Mouse (Mus musculus) spleen, postnatal 14 days (tissue): ENCODE measurements around the gene Csad.

Experiments
- DNase-seq, 2 experiments: peaks; one replicate each; pipeline ENCODE4 v3.0.0; 2021 to 2022; ENCODE audit warnings: low spot score in 2 of 2

Gene Csad

DNA sequence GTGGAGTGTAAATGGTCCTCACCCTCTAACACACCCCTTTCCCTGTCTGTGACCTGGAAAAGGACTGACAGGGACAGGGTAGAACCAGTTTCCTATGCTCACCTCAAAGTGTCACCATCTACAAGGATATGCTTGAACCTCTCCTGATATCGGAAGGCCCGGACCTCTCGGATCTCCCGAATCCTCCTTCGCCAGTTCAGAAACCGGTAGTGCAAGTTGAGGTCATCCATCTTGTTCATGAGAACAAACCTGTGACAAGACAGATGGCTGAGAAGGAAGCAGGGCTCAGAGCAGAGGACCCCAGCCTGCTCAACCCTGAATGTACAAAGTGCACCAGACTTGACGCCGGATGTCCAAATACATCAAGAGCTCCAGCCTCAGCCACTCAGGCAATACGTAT lies 71.2 kb downstream of the Csad start:
- no peak for DNase-seq
